Mouse (Mus musculus) liver, adult 2 months (tissue): ENCODE measurements at regions not wholly inside any gene's neighbourhood (a gene's known extent, or its start where the extent isn't known, plus 50 kb on each side); places are given as distances from the start of the nearest gene placed in this dataset.

Source experiments
- DNase-seq: peaks from one replicate; pipeline ENCODE4 v3.0.0-alpha.2; 2011; ENCODE audit warnings: low read depth, low spot score; ENCODE audit errors: extremely low read depth
- H3K27ac ChIP-seq: fragments of 200-500 bp; replicated peaks from 2 replicates; pipeline ENCODE4 v1.5.1; 2012; ENCODE audit warnings: low read depth, mild to moderate bottlenecking, control low read depth, inconsistent platforms, low read length; ENCODE audit not compliant: insufficient read depth
- H3K27me3 ChIP-seq: fragments of 200-500 bp; 2 replicates; pipeline ENCODE4 v1.6.1; 2012; ENCODE audit warnings: mild to moderate bottlenecking, moderate library complexity, low read length, inconsistent platforms; ENCODE audit not compliant: control insufficient read depth, insufficient read depth
- H3K36me3 ChIP-seq: fragments of 200-500 bp; 2 replicates; pipeline ENCODE4 v1.6.1; 2012; ENCODE audit warnings: low read length, inconsistent platforms; ENCODE audit not compliant: control insufficient read depth, insufficient read depth
- H3K4me1 ChIP-seq: fragments of 200-500 bp; 2 replicates; pipeline ENCODE4 v1.6.1; 2011; ENCODE audit warnings: low read length; ENCODE audit not compliant: control insufficient read depth, insufficient read depth
- H3K4me3 ChIP-seq: fragments of 200-500 bp; 2 replicates; pipeline ENCODE4 v1.5.1; 2011; ENCODE audit warnings: low read depth, mild to moderate bottlenecking, control low read depth, low read length, moderate library complexity; ENCODE audit not compliant: insufficient read depth
- H3K79me2 ChIP-seq: fragments of 200-500 bp; 2 replicates; pipeline ENCODE4 v1.6.1; 2012; ENCODE audit warnings: inconsistent platforms, mild to moderate bottlenecking, low read length, moderate library complexity; ENCODE audit not compliant: control insufficient read depth, insufficient read depth
- H3K9ac ChIP-seq: fragments of 200-500 bp; 2 replicates; pipeline ENCODE4 v1.6.1; 2012; ENCODE audit warnings: low read depth, mild to moderate bottlenecking, control low read depth, inconsistent platforms, low read length
- CTCF ChIP-seq: fragments of 200-500 bp; IDR thresholded peaks from 2 replicates; pipeline ENCODE4 v1.5.1; 2011; ENCODE audit warnings: low read depth, low read length, control low read depth
- POLR2A ChIP-seq: fragments of 200-500 bp; IDR thresholded peaks from 2 replicates; pipeline ENCODE4 v1.6.1; 2011; ENCODE audit warnings: low read length, control low read depth; ENCODE audit not compliant: insufficient read depth; ENCODE audit errors: extremely low read depth
- WGBS: fragments of 180-500 bp; shearing (Covaris S2); methylation state at CpG from one replicate; pipeline ENCODE4 v1.1.7; 2018; 5-methylcytosine and 5-hydroxymethylcytosine counted together

DNA sequence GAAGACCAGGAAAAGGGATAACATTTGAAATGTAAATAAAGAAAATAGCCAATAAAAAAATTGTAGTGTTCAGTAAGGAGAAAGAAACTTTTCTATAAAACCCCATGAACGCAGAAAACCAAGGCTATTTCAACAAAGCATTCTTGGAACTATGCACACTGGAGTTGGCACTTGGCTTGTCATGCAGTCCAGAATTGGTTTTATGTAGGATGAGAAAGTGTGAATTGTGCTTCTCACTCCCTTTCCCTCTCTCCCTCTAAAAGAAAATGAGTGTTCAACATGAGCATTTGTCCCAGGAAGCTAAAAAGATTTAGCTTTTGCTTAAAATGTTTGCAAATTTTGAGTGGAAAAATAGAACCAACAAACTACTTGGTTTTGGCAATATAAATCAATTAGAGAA is 841.6 kb upstream of the Adam24 start:
- no peaks in the 10 kb centered on the region for H3K79me2 ChIP-seq
- no peak overlapping the region for H3K27ac ChIP-seq
- no peak overlapping the region for H3K4me3 ChIP-seq
- no peak for DNase-seq
- no peaks in the 10 kb centered on the region for H3K36me3 ChIP-seq
- H3K27me3 ChIP-seq = no peaks in the 10 kb centered on the region
- TF ChIP-seq CTCF = no peak
- TF ChIP-seq POLR2A = no peak
- no peak overlapping the region for H3K9ac ChIP-seq
- 89% methylated on average over 1 of the region's 1 CpGs for WGBS
- no peaks in the 10 kb centered on the region for H3K4me1 ChIP-seq

DNA sequence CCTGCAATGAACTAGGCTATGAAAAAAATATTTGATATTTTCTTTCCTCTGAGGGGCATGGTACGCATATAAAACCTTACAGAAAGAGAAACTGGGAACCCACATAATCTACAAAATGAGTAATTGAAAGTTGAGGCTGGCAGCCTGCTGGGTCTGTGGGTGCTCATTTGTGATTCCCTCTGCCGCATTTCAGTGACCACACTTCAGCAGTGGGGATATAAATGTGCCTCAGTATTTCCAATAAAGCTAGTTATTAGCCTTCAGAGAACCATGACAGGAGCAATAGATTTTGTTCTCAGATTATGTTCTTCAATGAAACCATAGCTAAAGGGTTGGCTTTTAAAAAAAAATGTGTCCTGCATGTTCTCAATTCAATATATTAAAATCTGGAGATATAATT is 828.0 kb upstream of the Adam24 start:
- Histone ChIP-seq H3K4me1 (no peaks in the 10 kb centered on the region), H3K27ac (no peak overlapping the region), H3K79me2 (no peaks in the 10 kb centered on the region), H3K4me3 (no peak overlapping the region), H3K9ac (no peak overlapping the region), H3K27me3 (no peaks in the 10 kb centered on the region), H3K36me3 (no peaks in the 10 kb centered on the region)
- no peak for DNase-seq
- WGBS = 90% methylated on average over 2 of the region's 2 CpGs
- no peak for TF ChIP-seq CTCF
- TF ChIP-seq POLR2A = no peak

DNA sequence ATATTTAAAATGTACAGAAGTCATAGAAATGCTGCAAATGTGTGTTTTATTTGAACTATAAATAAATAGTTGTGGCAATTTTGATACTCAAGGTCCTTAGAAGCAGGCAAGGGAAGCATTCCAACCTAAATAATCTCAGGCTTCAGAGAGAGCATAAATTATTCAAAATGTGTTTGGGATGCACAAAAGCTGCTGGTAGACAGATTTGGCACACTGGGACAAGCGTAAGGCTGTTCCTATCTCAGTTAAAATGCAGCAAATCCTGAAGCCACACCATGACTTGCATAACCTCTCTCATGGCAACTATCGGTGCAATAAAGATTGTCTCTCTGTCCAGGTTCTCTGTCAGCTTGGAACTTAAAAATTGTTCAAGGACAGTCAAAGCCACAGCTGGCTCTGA is 812.3 kb upstream of the Adam24 start:
- DNase-seq = no peak
- WGBS = 90% methylated on average over 2 of the region's 2 CpGs

DNA sequence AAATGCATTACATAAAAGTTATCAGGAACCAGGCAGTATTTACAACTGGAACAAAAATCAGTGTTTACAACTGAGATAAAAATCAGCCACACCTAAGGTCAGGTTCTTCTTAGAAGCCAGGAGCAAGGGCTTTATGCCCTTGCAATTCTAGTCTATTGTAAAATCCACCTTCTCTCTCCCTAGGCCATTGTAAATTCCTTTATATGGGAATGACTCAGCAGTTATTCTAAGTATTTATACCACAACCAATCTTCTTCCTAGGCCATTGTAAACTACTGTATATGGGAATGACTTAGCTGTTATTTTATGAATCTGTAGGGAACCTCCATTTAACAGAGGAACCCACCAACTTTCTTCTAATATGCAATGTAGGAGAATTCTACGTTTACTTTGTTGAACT is 772.6 kb upstream of the Adam24 start:
- no peaks in the 10 kb centered on the region for H3K27me3 ChIP-seq
- TF ChIP-seq POLR2A = no peak
- no peak for TF ChIP-seq CTCF
- H3K36me3 ChIP-seq = no peaks in the 10 kb centered on the region
- no peak overlapping the region for H3K27ac ChIP-seq
- DNase-seq = peak; percentile 4
- no peaks in the 10 kb centered on the region for H3K4me1 ChIP-seq
- 68% methylated on average over 1 of the region's 1 CpGs for WGBS
- no peaks in the 10 kb centered on the region for H3K79me2 ChIP-seq
- H3K9ac ChIP-seq = no peak overlapping the region
- H3K4me3 ChIP-seq = no peak overlapping the region

More for the DNA sequence above, 812.3 kb upstream of the Adam24 start:
- H3K9ac ChIP-seq = no peak overlapping the region
- no peaks in the 10 kb centered on the region for H3K36me3 ChIP-seq
- no peak overlapping the region for H3K4me3 ChIP-seq
- H3K4me1 ChIP-seq = no peaks in the 10 kb centered on the region
- H3K27me3 ChIP-seq = no peaks in the 10 kb centered on the region
- no peak overlapping the region for H3K27ac ChIP-seq
- no peaks in the 10 kb centered on the region for H3K79me2 ChIP-seq
- TF ChIP-seq CTCF (no peak), POLR2A (no peak)

DNA sequence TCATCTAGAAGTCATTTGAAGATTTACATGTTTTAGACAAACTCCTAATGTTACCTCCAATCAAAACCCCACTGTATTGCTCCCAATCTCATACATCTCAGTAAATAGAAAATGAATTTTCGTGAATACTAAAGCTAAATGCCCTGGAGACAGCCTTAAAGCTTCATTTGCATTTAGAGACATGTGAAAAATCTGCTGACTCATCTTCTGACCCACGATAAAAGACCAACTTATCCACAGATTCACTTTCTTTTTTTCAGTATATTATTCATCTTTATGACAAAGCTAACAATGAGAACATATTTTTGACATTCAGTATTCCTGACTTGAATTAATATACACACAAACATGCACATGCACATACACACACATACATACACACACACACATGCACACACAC is 762.0 kb upstream of the Adam24 start:
- Histone ChIP-seq H3K9ac (no peak overlapping the region), H3K27me3 (no peaks in the 10 kb centered on the region), H3K27ac (no peak overlapping the region), H3K79me2 (no peaks in the 10 kb centered on the region), H3K4me3 (no peak overlapping the region), H3K4me1 (no peaks in the 10 kb centered on the region), H3K36me3 (no peaks in the 10 kb centered on the region)
- no peak for DNase-seq
- no peak for TF ChIP-seq POLR2A
- TF ChIP-seq CTCF = no peak
- 47% methylated on average over 2 of the region's 2 CpGs for WGBS

DNA sequence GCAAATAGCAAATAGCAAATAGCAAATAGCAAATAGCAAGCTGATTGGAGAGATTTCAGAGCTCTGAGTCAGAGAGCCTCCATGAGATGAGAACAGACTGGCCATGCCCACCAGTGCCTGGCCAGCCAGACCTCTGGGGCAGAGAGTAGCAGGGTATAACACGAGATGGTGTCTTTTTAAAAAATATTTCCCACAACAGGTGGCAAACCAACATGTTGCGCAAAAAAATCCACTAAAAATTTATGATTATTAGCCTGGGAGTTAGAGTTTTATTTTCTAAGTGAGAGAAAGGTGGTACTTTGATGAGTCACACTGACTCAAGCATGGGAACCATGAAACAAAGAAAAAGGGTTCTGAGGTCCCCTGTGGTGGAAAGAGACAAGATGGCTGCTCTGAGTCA is 753.5 kb upstream of the Adam24 start:
- 68% methylated on average over 2 of the region's 2 CpGs for WGBS
- H3K27ac ChIP-seq = no peak overlapping the region
- no peak overlapping the region for H3K9ac ChIP-seq
- DNase-seq = no peak
- H3K27me3 ChIP-seq = no peaks in the 10 kb centered on the region
- H3K36me3 ChIP-seq = no peaks in the 10 kb centered on the region
- TF ChIP-seq CTCF (no peak), POLR2A (no peak)
- no peak overlapping the region for H3K4me3 ChIP-seq
- no peaks in the 10 kb centered on the region for H3K4me1 ChIP-seq
- no peaks in the 10 kb centered on the region for H3K79me2 ChIP-seq
